Mouse (Mus musculus): ENCODE measurements around the gene Cd72. TPM values are rescaled to one million over a fixed set of nuclear protein-coding genes. Genes with fewer than 3 reads are reported as not detected.

Gene Cd72
- total and polyA plus RNA-seq, 3 experiments = 24.0 to 61.4 (median 55.9) TPM

- no peaks in the 10 kb centered on the region for H3K79me2 ChIP-seq (replicated peaks; ENCODE audit: control insufficient read depth, extremely low read depth, insufficient read depth, poor library complexity, severe bottlenecking)
- peaks cover 0 to 6% of the 10 kb centered on the region in 2 experiments; a peak in 1 of 4 replicates for H3K4me1 ChIP-seq (ENCODE audit: control insufficient read depth in 1 of 2, insufficient read depth in 2 of 2)
- DNase-seq (ENCODE audit: extremely low read depth) = no peak
- no peaks in the 10 kb centered on the region for H3K9me3 ChIP-seq (replicated peaks; ENCODE audit: low read length)
- no peak overlapping the region for H3K4me2 ChIP-seq (ENCODE audit: insufficient read depth, low read depth, poor library complexity, severe bottlenecking)
- dilution Hi-C loops (cut with MboI; ENCODE audit: extremely low pct_ligation_motif_present, extremely low pct_unique_long_range_greater_than_20kb, low sequenced_read_pairs) = no loop called here
- in situ Hi-C loops (cut with MboI; ENCODE audit: low pct_ligation_motif_present, low pct_unique_long_range_greater_than_20kb, low sequenced_read_pairs) = loop anchor here (25.0 kb wide), 1 partner anchor 317 kb away; no protein-coding TSS in a partner anchor
- TF ChIP-seq TCF12 (IDR thresholded peaks at IDR 0.05; ENCODE audit: low read depth, low read length) (no peak), MAZ (IDR thresholded peaks at IDR 0.05; ENCODE audit: low read depth, low read length) (no peak), KAT2A (IDR thresholded peaks at IDR 0.05; ENCODE audit: insufficient replicate concordance, low read length) (no peak), PAX5 (IDR thresholded peaks at IDR 0.05; ENCODE audit: low read length) (no peak), RAD21 (IDR thresholded peaks at IDR 0.05; ENCODE audit: low read depth, low read length) (no peak)
- H3K27me3 ChIP-seq (replicated peaks) = peaks cover 14% of the 10 kb centered on the region
- no peak overlapping the region for H3K4me3 ChIP-seq (replicated peaks in 1 of 3; ENCODE audit: low read depth in 2 of 3, low read length in 2 of 3, poor library complexity in 1 of 3)
- H3K27ac ChIP-seq (ENCODE audit: insufficient read depth, low read depth) = no peak overlapping the region
- no peak overlapping the region for H3K9ac ChIP-seq (ENCODE audit: insufficient read depth, low read depth)
- no peaks in the 10 kb centered on the region for H3K36me3 ChIP-seq (replicated peaks in 1 of 2; ENCODE audit: control insufficient read depth in 1 of 2, insufficient read depth in 1 of 2, low read length in 1 of 2)
Observed at GRCm38 (mm10) chr4:43404697-43405096, 49.7 kb downstream of the Cd72 start.

DNA sequence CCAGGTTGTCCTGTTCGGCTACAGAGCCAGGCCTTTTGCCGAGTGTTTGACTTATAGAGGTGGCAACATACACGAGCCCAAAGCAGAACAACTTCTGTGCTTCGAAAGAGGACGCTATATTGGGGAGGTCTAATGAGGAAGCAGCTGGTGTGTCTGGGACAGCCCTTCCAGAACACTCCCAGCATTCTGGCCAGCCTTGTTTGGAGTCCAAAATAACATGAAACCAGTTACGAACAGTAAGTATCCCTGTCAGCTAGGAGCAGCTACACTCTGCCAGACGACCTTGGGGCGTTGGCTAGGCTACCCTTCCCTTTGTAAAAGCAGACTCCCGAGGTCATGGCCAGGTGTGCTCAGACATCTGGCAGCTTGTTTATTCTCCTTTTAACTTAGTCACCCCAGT, 52.2 kb downstream of the Cd72 start:
- Histone ChIP-seq H3K27ac (ENCODE audit: insufficient read depth, low read depth) (no peak overlapping the region), H3K9ac (ENCODE audit: insufficient read depth, low read depth) (no peak overlapping the region), H3K36me3 (replicated peaks in 1 of 2; ENCODE audit: control insufficient read depth in 1 of 2, insufficient read depth in 1 of 2, low read length in 1 of 2) (no peaks in the 10 kb centered on the region), H3K4me3 (replicated peaks in 1 of 3; ENCODE audit: low read depth in 2 of 3, low read length in 2 of 3, poor library complexity in 1 of 3) (no peak overlapping the region), H3K27me3 (replicated peaks) (peaks cover 20% of the 10 kb centered on the region), H3K4me1 (ENCODE audit: control insufficient read depth in 1 of 2, insufficient read depth in 2 of 2) (peaks cover 0 to 6% of the 10 kb centered on the region in 2 experiments; a peak in 1 of 4 replicates), H3K9me3 (replicated peaks; ENCODE audit: low read length) (no peaks in the 10 kb centered on the region), H3K79me2 (replicated peaks; ENCODE audit: control insufficient read depth, extremely low read depth, insufficient read depth, poor library complexity, severe bottlenecking) (no peaks in the 10 kb centered on the region), H3K4me2 (ENCODE audit: insufficient read depth, low read depth, poor library complexity, severe bottlenecking) (no peak overlapping the region)
- no peak for DNase-seq (ENCODE audit: extremely low read depth)
- no peak for TF ChIP-seq ETS1 (conservative IDR thresholded peaks at IDR 0.05; ENCODE audit: low read depth, low read length)
- no peak for TF ChIP-seq MAFK (IDR thresholded peaks at IDR 0.05; ENCODE audit: insufficient replicate concordance, low read length)
- no peak for TF ChIP-seq JUND (conservative IDR thresholded peaks at IDR 0.05; ENCODE audit: low read depth, low read length)
- TF ChIP-seq IRF4 (IDR thresholded peaks at IDR 0.05; ENCODE audit: low read depth, low read length) = no peak
- TF ChIP-seq TBP (conservative IDR thresholded peaks at IDR 0.05; ENCODE audit: low read depth, low read length) = no peak
- no peak for TF ChIP-seq SIN3A (IDR thresholded peaks at IDR 0.05; ENCODE audit: low read length)
- no peak for TF ChIP-seq CTCF (conservative IDR thresholded peaks at IDR 0.05 in 1 of 2, IDR thresholded peaks at IDR 0.05 in 1 of 2; ENCODE audit: low read depth in 2 of 2, low read length in 2 of 2)
- no peak for TF ChIP-seq CHD2 (IDR thresholded peaks at IDR 0.05; ENCODE audit: low read length)
- TF ChIP-seq KAT2A (IDR thresholded peaks at IDR 0.05; ENCODE audit: insufficient replicate concordance, low read length) = no peak
- no peak for TF ChIP-seq NRF1 (IDR thresholded peaks at IDR 0.05; ENCODE audit: low read depth, low read length)
- in situ Hi-C loops (cut with MboI; ENCODE audit: low pct_ligation_motif_present, low pct_unique_long_range_greater_than_20kb, low sequenced_read_pairs) (loop anchor here (25.0 kb wide), 1 partner anchor 315 kb away; no protein-coding TSS in a partner anchor), dilution Hi-C loops (cut with MboI; ENCODE audit: extremely low pct_ligation_motif_present, extremely low pct_unique_long_range_greater_than_20kb, low sequenced_read_pairs) (no loop called here)

DNA sequence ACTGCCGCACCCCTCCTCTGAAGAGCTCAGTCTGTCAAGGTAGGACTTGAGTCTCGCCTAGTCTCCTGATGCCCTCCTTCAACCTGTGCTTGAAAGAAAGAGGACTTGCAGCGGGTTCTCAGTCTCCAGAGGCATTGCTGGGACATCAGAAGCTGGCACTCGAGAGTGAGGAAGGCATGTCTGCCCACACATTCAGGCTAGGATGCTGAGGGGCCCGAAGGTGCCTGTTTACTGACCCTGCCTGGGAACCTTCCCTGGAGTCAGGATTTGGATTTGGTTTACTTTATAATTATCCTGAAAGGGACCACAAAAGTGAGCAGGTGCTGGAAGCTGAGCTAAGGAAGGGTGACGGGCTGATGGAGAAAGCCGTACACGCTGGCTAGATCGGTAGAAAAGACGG, 52.9 kb downstream of the Cd72 start:
- Histone ChIP-seq H3K79me2 (replicated peaks; ENCODE audit: control insufficient read depth, extremely low read depth, insufficient read depth, poor library complexity, severe bottlenecking) (no peaks in the 10 kb centered on the region), H3K9me3 (replicated peaks; ENCODE audit: low read length) (no peaks in the 10 kb centered on the region), H3K36me3 (replicated peaks in 1 of 2; ENCODE audit: control insufficient read depth in 1 of 2, insufficient read depth in 1 of 2, low read length in 1 of 2) (no peaks in the 10 kb centered on the region), H3K4me2 (ENCODE audit: insufficient read depth, low read depth, poor library complexity, severe bottlenecking) (no peak overlapping the region), H3K27ac (ENCODE audit: insufficient read depth, low read depth) (no peak overlapping the region), H3K4me1 (ENCODE audit: control insufficient read depth in 1 of 2, insufficient read depth in 2 of 2) (peaks cover 0 to 6% of the 10 kb centered on the region in 2 experiments; a peak in 1 of 4 replicates), H3K4me3 (replicated peaks in 1 of 3; ENCODE audit: low read depth in 2 of 3, low read length in 2 of 3, poor library complexity in 1 of 3) (no peak overlapping the region), H3K27me3 (replicated peaks) (peaks cover 21% of the 10 kb centered on the region), H3K9ac (ENCODE audit: insufficient read depth, low read depth) (no peak overlapping the region)
- in situ Hi-C loops (cut with MboI; ENCODE audit: low pct_ligation_motif_present, low pct_unique_long_range_greater_than_20kb, low sequenced_read_pairs) = loop anchor here (25.0 kb wide), 1 partner anchor 314 kb away; no protein-coding TSS in a partner anchor
- dilution Hi-C loops (cut with MboI; ENCODE audit: extremely low pct_ligation_motif_present, extremely low pct_unique_long_range_greater_than_20kb, low sequenced_read_pairs) = no loop called here
- TF ChIP-seq CTCF (conservative IDR thresholded peaks at IDR 0.05 in 1 of 2, IDR thresholded peaks at IDR 0.05 in 1 of 2; ENCODE audit: low read depth in 2 of 2, low read length in 2 of 2) (no peak), TBP (conservative IDR thresholded peaks at IDR 0.05; ENCODE audit: low read depth, low read length) (no peak), KAT2A (IDR thresholded peaks at IDR 0.05; ENCODE audit: insufficient replicate concordance, low read length) (no peak), USF2 (conservative IDR thresholded peaks at IDR 0.05; ENCODE audit: low read depth, low read length) (no peak), IRF4 (IDR thresholded peaks at IDR 0.05; ENCODE audit: low read depth, low read length) (no peak), NRF1 (IDR thresholded peaks at IDR 0.05; ENCODE audit: low read depth, low read length) (no peak)
- DNase-seq (ENCODE audit: extremely low read depth) = no peak
